Mouse (Mus musculus) C2C12 (cell line): ENCODE results near the gene Etfbkmt.

Experiments
- CEBPB ChIP-seq: IDR thresholded peaks from one replicate; pipeline ENCODE4 v1.6.1; 2011; ENCODE audit warnings: low read depth, mild to moderate bottlenecking, control low read depth, moderate library complexity
- CTCF ChIP-seq: IDR thresholded peaks from one replicate; pipeline ENCODE4 v1.5.1; 2011; ENCODE audit not compliant: control insufficient read depth, insufficient read depth, insufficient read length
- MAX ChIP-seq: IDR thresholded peaks from one replicate; pipeline ENCODE4 v1.6.1; 2011; ENCODE audit warnings: mild to moderate bottlenecking, control low read depth
- MYOD1 ChIP-seq: IDR thresholded peaks from one replicate; pipeline ENCODE4 v1.6.1; 2011; ENCODE audit warnings: low read depth; ENCODE audit not compliant: control insufficient read depth, insufficient read length
- MYOG ChIP-seq: IDR thresholded peaks from one replicate; pipeline ENCODE4 v1.6.1; 2011; ENCODE audit not compliant: control insufficient read depth, insufficient read length; ENCODE audit errors: extremely low read depth
- USF1 ChIP-seq: IDR thresholded peaks from one replicate; pipeline ENCODE4 v1.6.1; 2011; ENCODE audit warnings: low read depth, mild to moderate bottlenecking, control low read depth, moderate library complexity

DNA sequence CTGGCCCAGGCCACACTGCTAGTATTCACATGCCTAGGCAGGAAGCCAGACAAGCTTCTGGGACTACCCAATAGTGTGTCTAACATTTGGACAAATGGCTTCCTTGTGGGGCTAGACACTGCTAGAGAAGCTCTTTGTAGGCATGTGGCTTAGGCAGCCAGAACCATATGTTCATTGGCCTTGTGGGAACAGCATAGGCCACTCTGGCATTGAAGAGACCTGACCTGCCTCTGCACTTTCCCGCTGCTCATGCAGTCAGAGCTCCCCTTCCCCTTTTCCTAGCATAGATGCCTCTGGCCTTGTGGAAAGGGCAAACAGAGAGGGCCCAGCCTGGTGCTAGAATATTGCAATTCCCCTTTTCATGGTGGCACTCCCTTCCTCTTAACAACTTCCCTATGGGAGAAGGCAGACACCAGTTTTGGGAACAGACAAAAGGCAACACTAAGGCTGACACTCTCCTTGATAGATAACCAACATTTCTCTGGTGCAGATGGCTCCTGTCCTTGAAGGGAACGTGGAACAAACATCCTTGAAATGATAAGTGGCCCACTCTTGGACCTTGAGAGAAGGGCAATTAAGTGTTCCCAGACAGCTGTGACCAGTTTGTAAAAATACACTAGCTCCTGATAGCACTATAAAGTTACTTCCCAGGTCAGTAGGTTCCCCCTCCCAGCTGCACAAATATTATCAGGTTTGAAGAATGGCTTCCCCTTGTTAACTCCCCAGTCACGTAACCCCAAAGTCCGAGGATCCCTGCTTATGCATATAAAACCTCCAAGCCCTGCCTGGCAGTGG, 34.4 kb downstream of the Etfbkmt start:
- no peak for TF ChIP-seq MYOD1
- TF ChIP-seq CEBPB: no peak
- no peak for TF ChIP-seq CTCF
- TF ChIP-seq USF1: no peak
- no peak for TF ChIP-seq MAX
- no peak for TF ChIP-seq MYOG
